Mouse (Mus musculus) T-helper 2 cell (primary cell): Measurements from ENCODE around the gene Mcm2.

ENCODE experiments used
- in situ Hi-C: fragments of 300-600 bp; cut with MboI, MseI; formaldehyde crosslinking; loops from one replicate; pipeline ENCODE4 v1.15.1; 2025; ENCODE audit warnings: high pct_unique_total_duplicates

The Mcm2 gene

DNA sequence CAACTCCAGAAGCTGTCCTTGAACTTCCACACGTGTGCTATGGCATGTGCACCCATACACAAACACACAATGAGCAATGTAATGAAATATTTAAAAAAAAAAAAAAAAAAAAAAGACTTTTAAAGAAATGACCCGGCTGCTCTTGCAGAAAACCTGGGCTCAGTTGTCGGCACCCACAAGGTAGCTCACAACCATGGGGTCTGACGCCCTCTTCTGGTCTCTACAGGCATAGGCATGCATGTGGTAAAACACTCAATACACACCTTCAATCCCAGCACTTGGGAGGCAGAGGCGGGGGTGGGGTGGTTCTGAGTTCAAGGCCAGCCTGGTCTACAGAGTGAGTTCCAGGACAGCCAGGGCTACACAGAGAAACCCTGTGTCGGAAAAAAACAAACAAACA, 2.6 kb downstream of the Mcm2 start:
- in situ Hi-C loops: no loop called here

DNA sequence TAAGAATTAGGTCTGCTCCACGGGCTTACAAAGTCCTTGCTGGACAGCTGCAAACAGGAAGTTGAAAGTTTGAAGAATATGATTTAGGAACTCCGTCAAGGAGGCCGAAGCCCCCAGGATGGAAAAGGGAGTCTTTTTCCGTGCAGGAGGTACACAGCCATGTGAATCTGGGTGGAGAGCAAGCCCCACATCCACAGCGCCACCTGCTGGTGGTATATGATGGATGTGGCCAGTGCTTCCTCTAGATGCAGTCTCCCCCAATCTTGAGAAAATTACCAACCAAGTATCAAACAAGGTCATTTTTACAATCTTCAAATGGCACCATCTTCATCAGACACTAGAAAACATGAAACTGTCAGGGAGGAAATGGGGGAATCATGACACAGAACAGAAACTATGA, 5.0 kb downstream of the Mcm2 start:
- in situ Hi-C loops: no loop called here

DNA sequence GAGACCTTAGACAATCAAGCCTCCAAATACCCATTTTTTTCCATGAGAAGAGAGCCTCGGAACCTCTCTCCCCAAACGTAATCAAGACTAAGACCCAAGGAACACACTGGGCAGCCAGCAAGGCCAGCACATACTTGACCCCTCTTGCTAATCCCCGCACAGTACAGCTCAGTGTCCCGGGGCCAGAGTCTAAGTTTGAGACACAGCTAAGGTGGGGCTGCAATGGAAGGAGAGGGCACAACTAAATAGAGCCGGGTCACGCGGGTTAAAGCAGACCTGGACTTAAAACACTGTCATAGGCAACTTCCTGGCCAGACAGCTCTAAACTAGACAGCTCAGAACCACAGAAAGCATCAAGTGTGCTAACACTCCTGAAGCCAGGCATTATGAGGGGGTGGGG, 7.7 kb downstream of the Mcm2 start:
- in situ Hi-C loops: no loop called here

DNA sequence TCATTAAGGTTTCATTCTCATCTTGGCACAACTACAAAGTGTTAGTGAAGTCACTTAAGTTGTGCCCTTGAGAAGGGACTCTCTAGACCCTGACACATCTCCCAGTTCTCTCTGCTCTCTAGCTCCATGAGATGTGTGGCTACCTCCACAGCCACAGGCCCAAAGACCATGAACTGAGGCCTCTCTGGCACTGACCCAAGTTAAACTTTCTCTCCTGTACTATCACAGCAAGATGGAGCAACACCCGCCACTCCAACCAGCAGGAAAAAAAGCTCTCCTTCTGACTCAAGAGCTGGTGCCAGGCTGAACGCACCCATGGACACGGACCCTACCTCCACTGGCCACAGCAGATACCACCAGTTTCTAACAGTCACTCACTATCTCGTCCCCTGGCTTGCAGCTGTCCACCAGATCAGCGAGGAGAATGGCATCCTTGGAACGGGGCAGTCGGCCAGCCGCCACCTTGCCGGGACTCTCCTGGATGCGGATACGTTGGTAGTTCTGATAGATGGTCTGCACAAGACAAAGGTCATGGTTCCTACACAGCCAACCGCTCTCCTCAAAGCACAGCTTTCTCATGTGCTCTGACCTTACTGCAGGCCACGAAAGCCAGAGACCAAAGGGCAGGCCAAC, 9.1 kb downstream of the Mcm2 start:
- in situ Hi-C loops: no loop called here

DNA sequence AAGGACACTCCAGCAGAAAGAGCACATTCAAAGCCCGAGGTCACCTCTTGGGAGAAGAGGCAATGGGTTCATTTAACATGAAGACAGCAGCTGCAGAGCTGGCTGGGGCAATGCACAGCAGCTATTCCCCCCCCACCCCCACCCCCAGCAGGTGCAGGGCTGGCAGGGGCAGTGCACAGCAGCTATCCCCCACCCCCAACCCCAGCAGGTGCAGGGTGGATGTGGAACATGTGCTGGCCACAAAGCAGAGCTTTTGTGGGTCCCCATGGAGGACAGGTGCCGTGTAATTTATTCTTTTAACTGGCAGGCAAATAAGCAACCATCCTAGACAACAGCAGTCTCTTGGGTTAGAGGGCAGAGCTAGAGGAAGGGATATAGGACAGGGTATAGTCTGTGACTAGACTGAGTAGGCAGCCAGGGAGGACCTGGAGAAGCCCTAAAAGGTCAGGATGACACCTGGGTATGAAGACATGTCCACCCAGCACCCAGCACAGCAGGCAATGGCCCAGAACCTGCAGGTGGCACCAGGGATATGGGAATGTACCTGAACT, 12.1 kb downstream of the Mcm2 start:
- in situ Hi-C loops: no loop called here

DNA sequence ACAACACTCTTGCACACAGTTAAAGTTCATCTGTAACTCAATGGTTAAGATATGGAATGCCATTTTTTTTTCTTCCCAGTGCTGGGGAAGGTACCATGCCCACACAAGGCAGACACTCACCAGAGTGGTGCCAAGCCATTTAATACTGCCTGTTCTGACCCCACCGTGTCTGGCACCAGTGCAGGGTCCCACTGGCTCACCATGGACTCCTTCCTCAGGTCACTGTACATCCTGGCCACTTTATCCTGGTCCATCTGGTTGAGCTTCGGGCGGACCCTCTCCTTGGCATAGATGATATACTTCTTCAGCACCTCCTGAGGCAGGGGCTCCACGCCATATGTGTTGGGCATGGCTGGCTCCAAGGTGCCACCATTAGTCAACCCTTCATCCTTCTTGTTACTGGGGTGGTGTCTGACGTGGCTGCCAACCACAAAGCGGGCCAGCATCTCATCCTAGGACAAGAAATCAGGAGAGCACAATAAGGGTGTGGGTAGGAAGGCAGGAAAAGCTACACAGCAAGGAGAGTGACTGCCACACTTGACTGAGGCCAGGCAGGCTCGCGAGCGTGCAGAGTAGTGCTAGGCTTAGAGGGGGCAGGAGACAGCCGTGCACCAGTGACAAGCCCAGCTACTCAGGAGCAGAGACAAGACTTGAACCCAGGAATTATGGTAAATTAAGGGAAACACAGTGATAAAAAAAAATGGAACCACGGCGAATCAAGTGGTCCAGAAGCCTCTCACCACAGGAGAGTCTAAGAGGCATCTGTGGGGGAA, 12.8 kb downstream of the Mcm2 start:
- in situ Hi-C loops: no loop called here

DNA sequence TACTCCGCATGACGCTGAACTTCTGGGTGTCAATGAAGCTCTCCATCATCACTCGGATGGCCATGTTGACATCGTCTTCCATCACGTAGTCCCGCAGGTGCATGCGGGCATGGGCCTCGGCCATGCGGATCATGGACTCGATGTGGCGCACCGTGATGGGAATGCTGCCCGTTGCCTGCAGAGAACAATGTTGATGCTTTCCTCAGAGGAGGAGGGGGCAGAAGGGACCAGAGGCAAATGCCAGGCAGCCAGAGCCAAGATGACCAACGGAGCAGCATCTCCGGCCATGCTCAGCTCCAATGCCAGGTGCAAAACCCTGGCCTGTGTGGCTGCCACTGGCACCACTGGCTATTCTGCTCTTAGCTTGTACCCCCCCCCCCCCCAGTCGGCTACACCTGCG, 13.9 kb downstream of the Mcm2 start:
- in situ Hi-C loops: no loop called here

DNA sequence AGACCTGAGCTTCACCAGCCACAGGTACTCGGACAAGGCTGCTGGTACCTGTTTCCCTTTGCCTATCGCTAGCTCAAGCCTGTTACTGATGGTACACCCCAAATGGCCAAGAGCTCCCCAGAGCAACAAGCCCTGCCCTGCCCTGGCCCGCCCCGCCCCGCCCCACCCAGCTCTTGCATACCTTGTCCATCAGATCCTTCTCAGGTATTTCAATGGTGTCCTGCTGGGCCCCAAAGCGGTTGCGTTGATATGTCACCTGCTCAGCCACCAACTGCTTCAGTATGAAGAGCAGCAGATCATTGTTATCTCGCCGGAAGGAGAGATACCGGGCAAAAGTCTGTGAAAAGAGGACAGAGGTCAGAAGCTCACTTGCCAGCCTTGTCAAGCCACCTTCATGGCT, 14.4 kb downstream of the Mcm2 start:
- in situ Hi-C loops: no loop called here

DNA sequence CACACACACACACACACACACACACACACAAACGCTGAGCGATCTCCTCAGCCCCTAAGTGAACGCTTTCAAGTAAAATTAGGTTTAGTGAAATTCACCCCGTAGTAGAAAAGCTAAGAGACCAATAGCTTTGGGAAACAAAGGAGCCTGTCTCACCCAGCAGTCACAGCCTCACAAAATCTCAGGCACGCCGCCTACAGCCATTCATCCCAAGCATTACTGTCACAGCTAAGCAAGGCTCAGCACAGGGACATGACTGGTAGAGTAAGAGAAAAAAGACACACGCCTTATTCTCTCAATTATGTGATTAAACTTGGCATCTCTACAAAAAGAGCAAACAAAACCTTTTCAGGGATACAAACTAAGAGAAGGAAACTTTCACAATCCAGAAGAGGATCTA, 17.2 kb downstream of the Mcm2 start:
- in situ Hi-C loops: no loop called here

DNA sequence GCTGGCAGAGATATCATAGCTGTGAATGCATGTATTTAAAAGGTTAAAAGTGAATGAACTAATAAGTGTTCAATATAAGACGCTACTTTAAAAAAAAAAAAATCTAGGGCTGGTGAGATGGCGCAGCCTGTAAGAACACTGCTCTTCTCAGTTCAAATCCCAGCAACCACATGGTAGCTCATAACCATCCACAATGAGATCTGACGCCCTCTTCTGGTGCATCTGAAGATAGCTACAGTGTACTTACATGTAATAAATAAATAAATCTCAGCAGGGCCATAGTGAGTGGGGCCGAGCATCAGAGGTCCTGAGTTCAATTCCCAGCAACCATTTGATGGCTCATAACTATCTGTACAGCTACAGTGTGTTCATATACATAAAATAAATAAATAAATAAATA, 19.1 kb downstream of the Mcm2 start:
- in situ Hi-C loops: no loop called here

DNA sequence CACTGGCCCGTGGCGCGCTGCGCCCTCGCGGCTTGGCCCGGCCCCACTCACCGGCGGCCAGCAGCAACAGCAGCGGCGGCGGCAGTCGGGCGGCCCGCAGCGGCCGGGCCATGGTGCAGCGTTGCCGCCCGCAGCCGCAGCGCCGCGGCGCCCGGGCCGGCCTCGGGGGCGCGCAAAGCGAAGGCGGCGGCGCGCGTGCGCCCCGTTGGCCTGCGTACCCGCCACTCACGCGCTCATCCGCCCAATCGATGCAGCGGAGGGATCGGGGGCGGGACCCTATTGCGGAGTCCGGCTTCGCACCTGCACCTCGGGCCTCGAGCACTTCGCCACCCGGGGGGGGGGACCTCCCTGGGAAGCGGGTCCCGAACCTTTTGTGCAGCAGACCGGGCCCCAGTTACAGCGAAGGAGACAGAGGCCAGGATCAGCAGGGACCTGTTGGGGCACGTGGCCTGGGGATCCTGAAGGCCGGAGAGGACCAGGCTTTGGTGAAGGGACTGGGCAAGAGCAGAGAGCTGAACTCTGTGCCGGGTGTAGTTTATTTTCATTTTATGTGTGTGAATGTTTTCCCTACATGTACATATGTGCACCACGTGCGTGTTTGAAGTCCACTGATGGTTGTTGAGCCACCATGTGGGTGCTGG, 23.6 kb downstream of the Mcm2 start, which contains the start of gene Podxl2:
Gene Podxl2 (minus strand): TSS at position 177 of the 641 bp plus-strand sequence.
- in situ Hi-C loops: no loop called here

DNA sequence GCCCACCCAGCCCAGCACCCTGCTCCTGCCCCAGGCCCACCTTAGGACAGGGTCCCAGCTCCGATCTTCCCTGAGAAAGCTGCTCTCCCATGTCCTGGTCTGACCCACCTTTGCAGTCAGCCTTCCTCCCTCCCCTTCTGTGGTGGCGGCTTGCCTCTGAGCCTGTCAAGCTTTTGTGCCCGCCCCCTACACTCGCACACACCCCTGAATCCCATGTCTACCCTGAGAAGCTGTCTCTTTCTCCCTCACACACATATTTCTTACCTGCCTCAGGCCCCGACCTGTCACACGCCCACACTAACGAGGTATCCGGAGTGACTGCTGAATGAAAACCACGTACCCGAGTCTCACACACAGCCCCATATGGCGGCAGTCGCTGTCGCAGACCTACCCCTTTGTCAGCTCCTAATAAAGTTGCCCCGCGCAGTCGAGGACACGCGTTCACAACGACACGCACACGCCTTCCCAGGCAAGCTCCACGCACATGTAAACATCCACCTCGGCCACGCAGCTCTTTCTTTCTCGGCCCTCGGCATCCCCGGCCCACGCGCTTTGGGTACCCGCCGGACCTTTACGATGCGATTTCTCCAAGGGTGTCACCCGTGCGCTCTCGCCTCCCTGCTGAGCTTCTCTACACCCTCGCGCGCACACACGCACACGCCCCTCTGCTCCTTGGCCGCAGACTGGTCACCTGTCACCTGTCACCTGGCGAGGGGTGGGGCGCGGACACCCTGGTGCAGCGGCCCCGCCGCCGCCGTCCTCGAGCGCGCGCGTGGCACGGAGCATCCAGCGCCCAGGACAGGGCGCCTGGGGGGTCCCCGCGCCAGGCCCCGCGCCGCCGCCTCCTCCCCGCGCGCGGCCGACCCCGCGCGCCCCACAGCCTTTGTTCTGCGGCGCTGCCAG, 24.4 kb downstream of the Mcm2 start:
- in situ Hi-C loops: no loop called here

DNA sequence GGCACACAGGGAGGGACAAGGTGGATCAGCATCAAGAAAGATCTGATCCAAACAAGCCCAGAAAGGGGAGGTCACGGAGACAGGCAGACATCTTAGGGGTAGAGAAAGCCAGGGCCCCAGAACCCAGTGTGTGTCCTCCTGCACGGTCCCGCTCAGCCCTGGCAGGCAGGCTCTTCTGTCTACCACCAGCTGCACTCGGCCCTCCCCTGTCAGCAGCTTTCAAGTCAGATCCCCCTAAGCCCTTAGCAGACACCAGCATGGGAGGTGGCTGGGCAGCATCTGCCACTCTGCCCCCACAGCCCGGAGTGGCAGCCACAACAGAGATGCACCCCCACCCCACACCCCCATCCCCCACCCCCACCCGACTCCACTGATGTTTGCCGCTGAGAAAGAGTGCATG, 25.8 kb downstream of the Mcm2 start:
- in situ Hi-C loops: no loop called here

DNA sequence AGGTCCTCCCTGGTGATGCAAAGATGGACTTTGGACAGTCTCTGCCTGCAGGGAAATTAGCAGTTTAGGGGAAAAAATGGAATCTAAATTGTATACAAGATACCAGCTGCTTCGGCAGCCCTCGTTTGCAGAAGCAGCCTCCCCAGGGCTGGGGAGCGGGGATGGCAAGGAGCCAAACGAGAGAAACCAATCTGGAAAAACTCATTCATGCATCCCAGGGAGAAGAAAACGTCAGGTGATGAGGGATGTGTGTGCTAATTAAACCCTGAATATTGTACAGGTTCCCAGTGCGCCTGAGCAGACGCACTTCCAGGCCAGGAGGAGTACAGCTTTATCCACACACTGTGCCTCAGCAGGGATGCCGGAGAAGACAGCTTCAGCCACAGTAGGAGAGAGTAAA, 27.0 kb downstream of the Mcm2 start:
- in situ Hi-C loops: no loop called here

DNA sequence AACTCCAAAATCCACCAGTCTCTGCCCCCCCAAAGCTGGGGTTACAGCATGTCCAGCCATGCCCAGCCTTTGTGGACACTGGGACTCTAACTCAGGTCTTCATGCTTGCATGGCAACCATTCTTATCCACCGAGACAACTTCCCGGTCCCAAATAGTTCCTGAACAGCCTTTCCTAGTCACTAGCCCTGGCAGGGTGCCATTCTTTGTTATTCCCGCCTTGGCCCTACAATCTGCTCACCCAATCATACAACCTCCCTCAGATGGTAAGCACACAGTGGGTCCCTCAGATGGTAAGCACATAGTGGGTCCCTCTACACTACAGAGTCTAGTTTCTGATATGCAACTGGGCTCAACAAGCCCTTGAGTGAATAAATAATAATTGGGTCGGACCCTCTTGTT, 28.0 kb downstream of the Mcm2 start:
- in situ Hi-C loops: no loop called here

DNA sequence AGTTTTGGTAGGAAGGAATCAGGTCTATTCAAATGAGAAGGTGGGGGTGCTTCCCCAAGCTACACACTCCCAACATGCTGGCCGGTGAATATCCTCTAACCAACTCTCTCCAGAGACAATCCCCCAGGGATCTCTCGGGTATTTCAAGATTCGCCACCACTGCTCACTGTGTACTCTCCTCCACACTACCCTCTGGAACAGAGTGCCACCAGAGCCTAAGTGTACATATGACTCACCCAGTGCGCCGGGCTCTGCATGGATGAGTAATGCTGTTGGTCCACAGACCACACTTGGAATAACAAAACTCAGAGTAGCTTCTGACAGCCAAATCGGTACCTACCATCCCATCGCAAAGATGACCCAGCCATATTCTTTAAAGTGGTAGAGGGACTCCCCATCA, 29.1 kb downstream of the Mcm2 start:
- in situ Hi-C loops: no loop called here

DNA sequence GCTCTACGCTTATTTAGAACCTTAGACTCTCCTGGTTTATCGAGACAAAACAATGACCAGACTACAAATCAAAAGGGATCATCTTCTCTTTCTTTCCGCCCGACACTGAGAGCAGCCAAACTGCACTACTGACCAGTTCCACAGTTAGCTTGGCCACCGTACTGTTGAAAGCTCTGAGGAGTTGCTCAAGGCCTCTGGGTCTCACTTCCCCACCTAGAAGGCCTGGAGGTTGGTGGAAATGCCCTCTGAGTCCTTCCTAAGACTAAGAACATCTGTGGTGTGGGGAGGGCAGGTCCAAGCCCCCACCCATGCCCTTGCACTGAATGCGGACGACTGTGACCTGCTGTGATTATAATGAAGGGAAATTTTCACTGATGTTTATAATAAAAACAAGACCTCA, 32.9 kb downstream of the Mcm2 start:
- in situ Hi-C loops: no loop called here

DNA sequence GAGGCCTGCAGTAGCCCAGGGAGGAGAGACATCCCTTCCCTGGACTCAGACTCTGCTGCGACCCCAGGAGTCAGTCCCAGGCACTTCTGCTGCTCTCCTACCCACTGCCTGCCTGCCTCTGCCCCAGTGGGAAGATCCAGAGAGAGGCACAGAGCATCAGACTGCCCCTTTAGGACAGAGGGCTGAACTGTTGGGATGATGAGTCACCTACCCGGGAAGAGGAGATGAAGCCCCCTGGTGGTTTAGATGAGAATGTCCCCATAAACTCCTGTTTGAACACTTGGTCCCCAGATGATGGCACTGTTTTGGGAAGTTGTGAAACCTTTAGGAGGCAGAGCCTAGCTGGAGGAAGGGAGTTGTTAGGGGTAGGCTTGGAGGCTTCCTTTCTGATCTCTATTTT, 37.7 kb downstream of the Mcm2 start:
- in situ Hi-C loops: no loop called here

DNA sequence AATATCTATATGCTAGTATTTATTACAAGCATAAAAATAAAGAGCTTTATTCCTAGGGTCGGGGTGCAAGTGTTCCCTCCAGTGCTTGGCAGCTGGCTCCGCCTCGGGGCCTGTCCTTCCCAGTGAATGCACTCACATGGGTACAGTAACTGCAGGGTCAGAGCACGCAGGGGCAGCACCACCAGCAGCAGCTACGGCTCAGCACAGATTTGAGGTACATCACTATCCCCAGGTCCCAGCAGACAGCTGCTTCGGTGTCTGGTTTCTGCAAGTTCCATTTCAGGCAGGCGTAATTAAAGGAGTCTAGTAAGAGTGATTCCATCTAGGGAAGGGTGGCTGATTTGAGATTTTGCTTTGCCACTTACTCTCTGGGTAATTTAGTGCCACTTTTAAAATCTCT, 40.2 kb downstream of the Mcm2 start:
- in situ Hi-C loops: no loop called here

DNA sequence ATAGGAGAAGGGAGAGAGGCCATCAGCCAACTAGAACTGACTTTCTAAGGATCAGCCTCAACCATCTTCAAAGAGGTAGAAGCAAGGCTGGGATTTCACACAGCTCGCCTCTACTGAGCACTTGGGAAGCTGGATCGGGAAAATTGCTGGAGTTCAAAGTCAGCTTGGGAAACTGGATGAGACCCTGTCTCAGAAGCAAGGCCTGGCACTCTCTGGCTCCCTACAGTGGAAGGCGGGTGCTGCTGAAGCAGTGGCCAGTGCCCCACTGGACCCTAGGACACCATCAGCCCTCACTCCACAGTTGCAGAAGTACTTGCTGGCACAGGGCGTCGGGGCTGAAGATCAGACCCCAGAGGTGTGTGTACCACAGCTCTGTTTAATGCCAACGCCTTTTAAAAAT, 40.8 kb downstream of the Mcm2 start:
- in situ Hi-C loops: no loop called here

DNA sequence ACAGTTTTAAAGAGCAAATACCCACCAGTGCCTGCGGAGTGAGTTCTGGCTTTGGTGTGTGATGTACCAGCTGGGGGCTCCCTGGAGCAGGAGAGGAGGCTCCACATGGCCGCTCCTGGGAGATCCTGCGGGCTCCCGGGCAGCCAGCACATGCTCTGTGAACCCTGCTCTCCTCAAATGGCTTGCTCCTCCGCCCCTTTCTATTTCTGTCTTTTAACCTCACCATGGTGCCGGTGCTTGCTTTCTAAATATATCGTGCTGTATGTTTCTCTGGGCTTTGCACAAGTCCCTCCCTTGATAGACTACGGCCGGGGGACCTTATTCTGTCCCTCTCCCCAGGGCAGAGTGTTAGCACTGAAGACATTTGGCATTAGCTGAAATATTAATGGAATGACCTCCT, 41.3 kb downstream of the Mcm2 start:
- in situ Hi-C loops: no loop called here

DNA sequence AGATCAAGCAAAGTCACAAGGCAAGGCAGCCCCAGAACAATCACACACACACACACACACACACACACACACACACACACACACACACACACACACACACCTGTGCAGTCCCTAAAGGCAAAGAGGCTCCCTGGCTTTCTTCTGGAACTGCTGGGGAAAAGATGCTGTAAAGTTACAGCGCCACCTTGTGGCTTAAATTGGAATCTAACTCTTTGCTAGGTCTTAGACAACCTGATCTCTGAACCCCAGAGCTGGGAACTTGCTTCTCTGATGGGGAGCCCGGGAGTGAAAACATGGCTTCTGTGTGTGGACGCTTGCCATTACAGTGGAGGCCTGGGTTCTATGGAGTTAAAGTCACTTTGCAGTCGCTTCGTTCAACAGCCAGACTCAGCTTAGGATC, 42.9 kb downstream of the Mcm2 start:
- in situ Hi-C loops: no loop called here
